Mouse (Mus musculus) neural tube, embryonic 12.5 days (tissue): ENCODE data around the gene Wdr20rt. TPM values are rescaled to one million over a fixed set of nuclear protein-coding genes. Genes with fewer than 3 reads are reported as not detected.
A peak's percentile ranks its signal among the peaks of the same experiment; 100 is the strongest.
"Not testable (repeated sequence)": the region's sequence is repeated elsewhere in the genome, so short reads cannot be mapped to it uniquely, and the experiment has no call there.

Source experiments
- ATAC-seq: fragments of 200-750 bp; cut with Nextera tagmentation; 2 replicates; pipeline ENCODE4 v1.8.0; 2017; ENCODE audit warnings: low read depth, mild to moderate bottlenecking, moderate TSS enrichment, moderate library complexity; ENCODE audit not compliant: low FRiP score
- H3K27ac ChIP-seq: fragments of 300-500 bp; sonication (generic); 2 replicates; pipeline ENCODE4 v1.5.1; 2016
- H3K27me3 ChIP-seq: fragments of 300-500 bp; sonication (generic); replicated peaks from 2 replicates; pipeline ENCODE4 v1.6.1; 2016; ENCODE audit warnings: mild to moderate bottlenecking
- H3K36me3 ChIP-seq: fragments of 300-500 bp; sonication (generic); 2 replicates; pipeline ENCODE4 v1.6.1; 2016; ENCODE audit warnings: mild to moderate bottlenecking
- H3K4me1 ChIP-seq: fragments of 300-500 bp; sonication (generic); 2 replicates; pipeline ENCODE4 v1.6.1; 2016
- H3K4me2 ChIP-seq: fragments of 300-500 bp; sonication (generic); replicated peaks from 2 replicates; pipeline ENCODE4 v1.6.1; 2016; ENCODE audit warnings: mild to moderate bottlenecking
- H3K4me3 ChIP-seq: fragments of 300-500 bp; sonication (generic); 2 replicates; pipeline ENCODE4 v1.5.1; 2016
- H3K9ac ChIP-seq: fragments of 300-500 bp; sonication (generic); 2 replicates; pipeline ENCODE4 v1.6.1; 2016; ENCODE audit warnings: mild to moderate bottlenecking
- H3K9me3 ChIP-seq: fragments of 300-500 bp; sonication (generic); 2 replicates; pipeline ENCODE4 v1.6.1; 2016; ENCODE audit warnings: mild to moderate bottlenecking
- WGBS: fragments of 180-500 bp; shearing (Covaris S2); methylation state at CpG from one replicate; pipeline ENCODE4 v1.1.7; 2016; 5-methylcytosine and 5-hydroxymethylcytosine counted together
- polyA plus RNA-seq: library from polyadenylated mRNA; unstranded; fragments of >200 nt; fragmentation: Nextera tagmentation; extraction: Ambion mirVana; gene quantifications from 2 replicates; pipeline ENCODE4 v1.2.1, GENCODE M21; 2016

Gene Wdr20rt
- polyA plus RNA-seq, result not detected in 2 replicates

DNA sequence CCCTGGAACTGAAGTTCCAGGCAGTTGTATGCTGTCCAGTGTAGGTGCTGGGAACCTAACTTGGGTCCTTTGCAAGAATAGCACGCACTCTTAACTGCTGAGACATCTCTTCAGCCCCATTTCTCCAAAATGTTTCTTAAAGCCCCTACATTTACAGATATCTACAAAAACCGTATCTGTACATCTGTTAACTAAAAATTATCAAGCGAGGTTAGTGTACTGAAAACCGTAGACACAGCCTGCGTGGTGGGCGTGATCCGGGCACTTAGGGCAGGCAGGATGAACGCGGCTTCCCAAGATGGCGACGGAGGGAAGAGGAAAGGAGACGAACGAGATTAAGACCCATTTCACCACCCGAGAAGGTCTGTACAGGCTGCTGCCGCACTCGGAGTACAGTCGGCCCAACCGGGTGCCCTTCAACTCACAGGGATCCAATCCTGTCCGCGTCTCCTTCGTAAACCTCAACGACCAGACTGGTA is at the start of gene Wdr20rt:
Gene Wdr20rt (plus strand): TSS at position 51 of the 479 bp plus-strand sequence.
- no peak within 1 kb of the TSS for H3K27ac ChIP-seq
- H3K9me3 ChIP-seq, result peaks cover 3% of the 10 kb centered on the region; the same call in 1 of the 2 replicates
- no peaks in the 10 kb centered on the region for H3K4me1 ChIP-seq
- H3K4me2 ChIP-seq, result no peak within 1 kb of the TSS
- 96% methylated on average over 22 of the region's 22 CpGs for WGBS
- H3K27me3 ChIP-seq, result no peaks in the 10 kb centered on the region
- no peak for ATAC-seq
- no peaks in the 10 kb centered on the region for H3K36me3 ChIP-seq
- no peak within 1 kb of the TSS for H3K4me3 ChIP-seq
- H3K9ac ChIP-seq, result no peak within 1 kb of the TSS

GRCm38 (mm10) chr12:65187365-65187764 is 38.0 kb upstream of the Wdr20rt start:
- H3K9me3 ChIP-seq, result no peaks in the 10 kb centered on the region
- 64% methylated on average over 3 of the region's 3 CpGs for whole genome bisulfite sequencing
- no peaks in the 10 kb centered on the region for H3K27me3 ChIP-seq
- no peaks in the 10 kb centered on the region for H3K4me1 ChIP-seq
- H3K27ac ChIP-seq, result no peak overlapping the region
- H3K4me2 ChIP-seq, result no peak overlapping the region
- H3K36me3 ChIP-seq, result no peaks in the 10 kb centered on the region
- H3K4me3 ChIP-seq, result no peak overlapping the region
- ATAC-seq, result no peak
- H3K9ac ChIP-seq, result no peak overlapping the region

DNA sequence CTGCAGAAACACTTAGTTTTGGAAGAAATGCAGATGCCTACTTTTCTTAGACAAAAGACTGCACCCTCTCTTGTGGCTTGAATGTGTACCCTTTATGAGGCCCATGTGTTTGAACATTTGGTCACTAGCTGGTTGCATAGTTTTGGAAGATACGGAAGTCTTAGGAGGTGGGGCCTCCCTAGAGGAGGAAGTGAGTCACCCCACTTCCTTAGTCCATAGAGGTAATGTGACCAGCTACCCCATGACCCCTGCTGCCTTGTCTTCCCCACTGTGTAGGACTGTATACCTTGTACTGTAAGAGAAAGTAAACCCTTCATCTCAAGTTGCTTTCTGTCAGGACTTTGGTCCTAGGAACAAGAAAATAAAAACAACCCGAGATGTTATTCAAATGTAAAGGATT is 36.1 kb upstream of the Wdr20rt start:
- 81% methylated on average over 2 of the region's 2 CpGs for WGBS
- no peaks in the 10 kb centered on the region for H3K4me1 ChIP-seq
- no peak for ATAC-seq
- no peak overlapping the region for H3K9ac ChIP-seq
- H3K27ac ChIP-seq, result no peak overlapping the region
- no peaks in the 10 kb centered on the region for H3K27me3 ChIP-seq
- H3K36me3 ChIP-seq, result no peaks in the 10 kb centered on the region
- no peak overlapping the region for H3K4me3 ChIP-seq
- H3K9me3 ChIP-seq, result no peaks in the 10 kb centered on the region
- no peak overlapping the region for H3K4me2 ChIP-seq

GRCm38 (mm10) chr12:65194003-65194530 is 31.2 kb upstream of the Wdr20rt start:
- H3K4me2 ChIP-seq, result no peak overlapping the region
- H3K27ac ChIP-seq, result no peak overlapping the region
- H3K9me3 ChIP-seq, result no peaks in the 10 kb centered on the region
- H3K9ac ChIP-seq, result no peak overlapping the region
- WGBS, result 83% methylated on average over 5 of the region's 5 CpGs
- no peak for ATAC-seq
- H3K4me1 ChIP-seq, result no peaks in the 10 kb centered on the region
- H3K4me3 ChIP-seq, result no peak overlapping the region
- no peaks in the 10 kb centered on the region for H3K36me3 ChIP-seq
- H3K27me3 ChIP-seq, result no peaks in the 10 kb centered on the region

DNA sequence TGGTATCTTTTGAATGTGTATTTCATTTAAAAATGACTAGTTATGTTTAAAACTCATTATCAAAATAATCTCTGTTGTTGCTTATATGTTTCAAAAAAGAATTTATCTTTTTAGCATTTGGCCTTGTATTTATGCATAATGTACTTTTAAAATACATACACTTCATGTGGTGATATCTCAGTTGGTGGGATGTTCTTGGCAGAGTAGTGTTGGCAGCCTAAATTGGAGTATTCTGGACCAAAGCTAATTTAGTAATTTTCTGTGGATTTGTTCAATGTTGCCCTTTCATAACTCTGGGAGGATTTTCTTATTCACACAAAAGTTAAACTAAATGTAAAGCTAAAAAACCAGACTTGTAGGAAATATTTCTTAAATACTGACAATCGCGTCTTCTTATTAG is 23.5 kb upstream of the Wdr20rt start:
- H3K4me3 ChIP-seq, result no peak overlapping the region
- 100% methylated on average over 2 of the region's 2 CpGs for WGBS
- no peak for ATAC-seq

GRCm38 (mm10) chr12:65206431-65206830 is 18.9 kb upstream of the Wdr20rt start:
- no peaks in the 10 kb centered on the region for H3K9me3 ChIP-seq
- no peaks in the 10 kb centered on the region for H3K4me1 ChIP-seq
- H3K27ac ChIP-seq, result no peak overlapping the region
- no peak overlapping the region for H3K4me2 ChIP-seq
- no peak overlapping the region for H3K4me3 ChIP-seq
- no peak overlapping the region for H3K9ac ChIP-seq
- no peaks in the 10 kb centered on the region for H3K36me3 ChIP-seq
- no peak for ATAC-seq
- 60% methylated on average over 1 of the region's 1 CpGs for WGBS
- no peaks in the 10 kb centered on the region for H3K27me3 ChIP-seq

More for the DNA sequence above, 23.5 kb upstream of the Wdr20rt start:
- Histone ChIP-seq H3K4me1 (no peaks in the 10 kb centered on the region), H3K27ac (no peak overlapping the region), H3K9me3 (no peaks in the 10 kb centered on the region), H3K9ac (no peak overlapping the region), H3K27me3 (no peaks in the 10 kb centered on the region), H3K36me3 (no peaks in the 10 kb centered on the region), H3K4me2 (no peak overlapping the region)

DNA sequence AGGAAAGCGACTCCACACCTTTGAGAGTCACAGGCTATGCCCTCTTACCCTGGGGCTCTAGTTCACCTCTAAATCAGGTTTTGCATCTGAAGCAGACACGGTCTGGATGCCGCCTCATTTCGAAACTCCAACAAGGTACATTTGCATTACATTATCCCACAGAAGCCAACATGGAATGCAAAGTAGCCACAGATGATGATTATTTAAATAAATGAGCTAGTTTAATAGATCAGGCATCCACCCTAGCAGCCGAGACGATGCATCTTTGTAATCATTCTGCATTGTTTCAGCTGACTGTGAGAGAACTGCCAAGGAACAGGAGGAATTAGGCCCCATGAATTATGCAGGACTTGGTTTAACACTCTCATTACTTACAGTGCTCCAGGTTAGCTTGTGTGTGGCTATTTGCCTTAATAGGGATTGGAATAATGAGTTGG is 8.9 kb upstream of the Wdr20rt start:
- no peak overlapping the region for H3K4me2 ChIP-seq
- no peaks in the 10 kb centered on the region for H3K36me3 ChIP-seq
- H3K4me3 ChIP-seq, result no peak overlapping the region
- no peaks in the 10 kb centered on the region for H3K4me1 ChIP-seq
- no peak overlapping the region for H3K9ac ChIP-seq
- 62% methylated on average over 6 of the region's 6 CpGs for WGBS
- H3K9me3 ChIP-seq, result no peaks in the 10 kb centered on the region
- no peaks in the 10 kb centered on the region for H3K27me3 ChIP-seq
- no peak overlapping the region for H3K27ac ChIP-seq
- peak; percentile 76 for ATAC-seq

GRCm38 (mm10) chr12:65228628-65229027 is 3.3 kb downstream of the Wdr20rt start:
- Histone ChIP-seq H3K9ac (no peak overlapping the region), H3K4me3 (no peak overlapping the region), H3K9me3 (peaks cover 3% of the 10 kb centered on the region; the same call in 1 of the 2 replicates), H3K4me1 (no peaks in the 10 kb centered on the region), H3K27me3 (no peaks in the 10 kb centered on the region), H3K4me2 (no peak overlapping the region), H3K36me3 (no peaks in the 10 kb centered on the region), H3K27ac (no peak overlapping the region)
- WGBS, result 83% methylated on average over 6 of the region's 6 CpGs
- no peak for ATAC-seq

GRCm38 (mm10) chr12:65229041-65229440 is 3.7 kb downstream of the Wdr20rt start:
- H3K4me1 ChIP-seq, result no peaks in the 10 kb centered on the region
- H3K4me3 ChIP-seq, result no peak overlapping the region
- H3K27ac ChIP-seq, result no peak overlapping the region
- H3K36me3 ChIP-seq, result no peaks in the 10 kb centered on the region
- ATAC-seq, result 0 out of 2 replicates have a peak, but pooled peaks have one; percentile 29
- H3K4me2 ChIP-seq, result no peak overlapping the region
- H3K9me3 ChIP-seq, result peaks cover 3% of the 10 kb centered on the region; the same call in 1 of the 2 replicates
- H3K9ac ChIP-seq, result no peak overlapping the region
- H3K27me3 ChIP-seq, result no peaks in the 10 kb centered on the region

DNA sequence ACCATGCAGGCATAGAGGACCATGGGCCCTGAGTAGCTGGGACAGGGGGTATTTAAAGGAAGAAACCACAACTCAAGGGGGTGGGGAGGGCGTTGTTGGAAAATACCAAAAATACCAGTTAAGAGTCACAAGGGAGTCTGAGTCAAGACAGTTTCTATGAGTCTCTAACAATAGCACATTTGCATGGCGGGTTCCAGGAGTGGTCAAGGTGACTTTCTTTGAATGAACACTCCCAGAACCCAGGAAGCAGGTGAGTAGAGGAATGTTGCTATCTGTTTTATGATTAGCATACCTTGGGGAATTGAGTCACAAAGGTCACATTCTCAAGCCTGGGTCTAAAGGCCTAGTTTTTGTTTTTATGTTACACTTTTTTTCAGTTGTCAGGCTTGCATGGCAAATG is 7.5 kb downstream of the Wdr20rt start:
- H3K27me3 ChIP-seq, H3K4me1 ChIP-seq, H3K27ac ChIP-seq, H3K9ac ChIP-seq, H3K4me2 ChIP-seq, H3K9me3 ChIP-seq, ATAC-seq, H3K4me3 ChIP-seq, H3K36me3 ChIP-seq: not testable (repeated sequence)
- 78% methylated on average over 2 of the region's 2 CpGs for WGBS

- no peaks in the 10 kb centered on the region for H3K4me1 ChIP-seq
- H3K4me3 ChIP-seq, result no peak overlapping the region
- no peaks in the 10 kb centered on the region for H3K36me3 ChIP-seq
- no peak overlapping the region for H3K9ac ChIP-seq
- H3K27ac ChIP-seq, result no peak overlapping the region
- ATAC-seq, result no peak
- H3K4me2 ChIP-seq, result no peak overlapping the region
- H3K9me3 ChIP-seq, result no peaks in the 10 kb centered on the region
- WGBS, result 91% methylated on average over 10 of the region's 10 CpGs
- no peaks in the 10 kb centered on the region for H3K27me3 ChIP-seq
These were observed 24.9 kb downstream of the Wdr20rt start for GRCm38 (mm10) chr12:65250116-65250738.

GRCm38 (mm10) chr12:65256887-65257286 is 31.6 kb downstream of the Wdr20rt start:
- H3K4me1 ChIP-seq, result no peaks in the 10 kb centered on the region
- no peak overlapping the region for H3K9ac ChIP-seq
- no peak overlapping the region for H3K4me3 ChIP-seq
- no peak for ATAC-seq
- no peaks in the 10 kb centered on the region for H3K36me3 ChIP-seq
- no peaks in the 10 kb centered on the region for H3K9me3 ChIP-seq
- H3K27me3 ChIP-seq, result no peaks in the 10 kb centered on the region
- H3K4me2 ChIP-seq, result no peak overlapping the region
- H3K27ac ChIP-seq, result no peak overlapping the region
